Mouse (Mus musculus) hindbrain, embryonic 13.5 days (tissue): ENCODE measurements around the gene Sugt1. TPM values are rescaled to one million over a fixed set of nuclear protein-coding genes. Genes with fewer than 3 reads are reported as not detected.

Source experiments
- ATAC-seq: fragments of 200-750 bp; cut with Nextera tagmentation; 2 replicates; pipeline ENCODE4 v1.8.0; 2017; ENCODE audit warnings: moderate TSS enrichment; ENCODE audit not compliant: low FRiP score
- H3K27ac ChIP-seq: fragments of 300-500 bp; sonication (generic); 2 replicates; pipeline ENCODE4 v1.5.1; 2015; ENCODE audit warnings: inconsistent platforms, mild to moderate bottlenecking, moderate library complexity
- H3K27me3 ChIP-seq: fragments of 300-500 bp; sonication (generic); 2 replicates; pipeline ENCODE4 v1.6.1; 2015; ENCODE audit warnings: mild to moderate bottlenecking, inconsistent platforms
- H3K36me3 ChIP-seq: fragments of 300-500 bp; sonication (generic); 2 replicates; pipeline ENCODE4 v1.6.1; 2015; ENCODE audit warnings: mild to moderate bottlenecking, inconsistent platforms
- H3K4me1 ChIP-seq: fragments of 300-500 bp; sonication (generic); replicated peaks from 2 replicates; pipeline ENCODE4 v1.6.1; 2015; ENCODE audit warnings: inconsistent platforms
- H3K4me2 ChIP-seq: fragments of 300-500 bp; sonication (generic); 2 replicates; pipeline ENCODE4 v1.6.1; 2015; ENCODE audit warnings: inconsistent platforms, mild to moderate bottlenecking, moderate library complexity
- H3K4me3 ChIP-seq: fragments of 300-500 bp; sonication (generic); 2 replicates; pipeline ENCODE4 v1.5.1; 2015; ENCODE audit warnings: mild to moderate bottlenecking, inconsistent platforms
- H3K9ac ChIP-seq: fragments of 300-500 bp; sonication (generic); 2 replicates; pipeline ENCODE4 v1.6.1; 2015; ENCODE audit warnings: mild to moderate bottlenecking, inconsistent platforms
- H3K9me3 ChIP-seq: fragments of 300-500 bp; sonication (generic); 2 replicates; pipeline ENCODE4 v1.6.1; 2016; ENCODE audit warnings: inconsistent platforms
- WGBS: fragments of 180-500 bp; shearing (Covaris S2); methylation state at CpG from one replicate; pipeline ENCODE4 v1.1.7; 2015; 5-methylcytosine and 5-hydroxymethylcytosine counted together
- polyA plus RNA-seq: library from polyadenylated mRNA; unstranded; fragments of >200 nt; fragmentation: Nextera tagmentation; extraction: Ambion mirVana; gene quantifications from 2 replicates; pipeline ENCODE4 v1.2.1, GENCODE M21; 2015

Gene Sugt1
- polyA plus RNA-seq, 1 experiment from 2014 or later, result 124 TPM

GRCm38 (mm10) chr14:79586499-79587138 lies 872 bp upstream of the Sugt1 start:
- Histone ChIP-seq H3K27me3 (no peaks in the 10 kb centered on the region), H3K27ac (peak overlapping the region; percentile 97), H3K4me2 (peak overlapping the region; percentile 84), H3K36me3 (peaks cover 4% of the 10 kb centered on the region; the same call in 1 of the 2 replicates), H3K9ac (peak overlapping the region; percentile 83), H3K9me3 (no peaks in the 10 kb centered on the region), H3K4me1 (peaks cover 26% of the 10 kb centered on the region), H3K4me3 (peak overlapping the region; percentile 70)
- WGBS, result 37% methylated on average over 16 of the region's 16 CpGs
- no peak for ATAC-seq

- Histone ChIP-seq H3K4me1 (peaks cover 26% of the 10 kb centered on the region), H3K27ac (peak overlapping the region; percentile 97), H3K4me2 (peak overlapping the region; percentile 84), H3K36me3 (peaks cover 7% of the 10 kb centered on the region; the same call in 1 of the 2 replicates), H3K9ac (peak overlapping the region; percentile 83), H3K27me3 (no peaks in the 10 kb centered on the region), H3K9me3 (no peaks in the 10 kb centered on the region), H3K4me3 (peak overlapping the region; percentile 70)
- peak; percentile 47 for ATAC-seq
- 2% methylated on average over 9 of the region's 9 CpGs for WGBS
These were observed 350 bp downstream of the Sugt1 start for GRCm38 (mm10) chr14:79587852-79588229.

- Histone ChIP-seq H3K27ac (no peak overlapping the region), H3K9me3 (no peaks in the 10 kb centered on the region), H3K36me3 (peaks cover 7% of the 10 kb centered on the region; the same call in 1 of the 2 replicates), H3K9ac (peak overlapping the region; percentile 83), H3K4me3 (peak overlapping the region; percentile 70), H3K4me2 (peak overlapping the region; percentile 84), H3K27me3 (no peaks in the 10 kb centered on the region), H3K4me1 (peaks cover 26% of the 10 kb centered on the region)
- ATAC-seq, result no peak
- 89% methylated on average over 9 of the region's 9 CpGs for WGBS
These were observed 1.1 kb downstream of the Sugt1 start for GRCm38 (mm10) chr14:79588534-79588951.

GRCm38 (mm10) chr14:79589401-79589800 lies 1.9 kb downstream of the Sugt1 start:
- no peak overlapping the region for H3K27ac ChIP-seq
- no peak overlapping the region for H3K9ac ChIP-seq
- H3K36me3 ChIP-seq, result peaks cover 7% of the 10 kb centered on the region; the same call in 1 of the 2 replicates
- H3K27me3 ChIP-seq, result no peaks in the 10 kb centered on the region
- 87% methylated on average over 6 of the region's 6 CpGs for WGBS
- no peak for ATAC-seq
- peaks cover 26% of the 10 kb centered on the region for H3K4me1 ChIP-seq
- H3K9me3 ChIP-seq, result no peaks in the 10 kb centered on the region
- H3K4me3 ChIP-seq, result no peak overlapping the region
- peak overlapping the region; percentile 84 for H3K4me2 ChIP-seq

- 96% methylated on average over 8 of the region's 8 CpGs for WGBS
These were observed 3.4 kb downstream of the Sugt1 start for GRCm38 (mm10) chr14:79590916-79591315.

GRCm38 (mm10) chr14:79591611-79592010 lies 4.1 kb downstream of the Sugt1 start:
- no peak overlapping the region for H3K4me3 ChIP-seq
- peaks cover 23% of the 10 kb centered on the region for H3K4me1 ChIP-seq
- no peaks in the 10 kb centered on the region for H3K9me3 ChIP-seq
- no peak overlapping the region for H3K9ac ChIP-seq
- WGBS, result 87% methylated on average over 2 of the region's 2 CpGs
- H3K4me2 ChIP-seq, result no peak overlapping the region
- no peaks in the 10 kb centered on the region for H3K27me3 ChIP-seq
- peaks cover 21% of the 10 kb centered on the region for H3K36me3 ChIP-seq
- no peak for ATAC-seq
- H3K27ac ChIP-seq, result no peak overlapping the region

More at GRCm38 (mm10) chr14:79590916-79591315, 3.4 kb downstream of the Sugt1 start:
- no peak overlapping the region for H3K9ac ChIP-seq
- no peaks in the 10 kb centered on the region for H3K27me3 ChIP-seq
- H3K4me2 ChIP-seq, result no peak overlapping the region
- no peaks in the 10 kb centered on the region for H3K9me3 ChIP-seq
- no peak overlapping the region for H3K27ac ChIP-seq
- H3K36me3 ChIP-seq, result peaks cover 14% of the 10 kb centered on the region
- no peak overlapping the region for H3K4me3 ChIP-seq
- no peak for ATAC-seq
- H3K4me1 ChIP-seq, result peaks cover 26% of the 10 kb centered on the region

- WGBS, result 93% methylated on average over 5 of the region's 5 CpGs
- no peaks in the 10 kb centered on the region for H3K9me3 ChIP-seq
- no peak overlapping the region for H3K27ac ChIP-seq
- H3K4me2 ChIP-seq, result no peak overlapping the region
- no peak overlapping the region for H3K9ac ChIP-seq
- ATAC-seq, result no peak
- peaks cover 40% of the 10 kb centered on the region for H3K36me3 ChIP-seq
- H3K27me3 ChIP-seq, result no peaks in the 10 kb centered on the region
- peaks cover 9% of the 10 kb centered on the region for H3K4me1 ChIP-seq
- no peak overlapping the region for H3K4me3 ChIP-seq
These were observed 6.6 kb downstream of the Sugt1 start for GRCm38 (mm10) chr14:79594069-79594468.

GRCm38 (mm10) chr14:79596602-79597001 lies 9.1 kb downstream of the Sugt1 start:
- WGBS, result 84% methylated on average over 4 of the region's 4 CpGs
- H3K9ac ChIP-seq, result no peak overlapping the region
- no peak overlapping the region for H3K4me2 ChIP-seq
- H3K27me3 ChIP-seq, result no peaks in the 10 kb centered on the region
- H3K4me1 ChIP-seq, result no peaks in the 10 kb centered on the region
- no peak overlapping the region for H3K4me3 ChIP-seq
- no peaks in the 10 kb centered on the region for H3K9me3 ChIP-seq
- ATAC-seq, result no peak
- H3K27ac ChIP-seq, result no peak overlapping the region
- H3K36me3 ChIP-seq, result peaks cover 60% of the 10 kb centered on the region

- no peaks in the 10 kb centered on the region for H3K27me3 ChIP-seq
- no peaks in the 10 kb centered on the region for H3K4me1 ChIP-seq
- no peak overlapping the region for H3K9ac ChIP-seq
- no peak for ATAC-seq
- H3K36me3 ChIP-seq, result peaks cover 78% of the 10 kb centered on the region
- H3K4me3 ChIP-seq, result no peak overlapping the region
- H3K27ac ChIP-seq, result no peak overlapping the region
- no peak overlapping the region for H3K4me2 ChIP-seq
- 84% methylated on average over 2 of the region's 2 CpGs for WGBS
- no peaks in the 10 kb centered on the region for H3K9me3 ChIP-seq
These were observed 18.4 kb downstream of the Sugt1 start for GRCm38 (mm10) chr14:79605881-79606280.

- 96% methylated on average over 6 of the region's 6 CpGs for WGBS
- Histone ChIP-seq H3K27ac (no peak overlapping the region), H3K36me3 (peaks cover 80% of the 10 kb centered on the region), H3K27me3 (no peaks in the 10 kb centered on the region), H3K9ac (no peak overlapping the region), H3K4me1 (no peaks in the 10 kb centered on the region), H3K4me3 (no peak overlapping the region), H3K9me3 (no peaks in the 10 kb centered on the region), H3K4me2 (no peak overlapping the region)
- ATAC-seq, result no peak
These were observed 18.9 kb downstream of the Sugt1 start for GRCm38 (mm10) chr14:79606392-79606791.

GRCm38 (mm10) chr14:79606867-79607266 lies 19.4 kb downstream of the Sugt1 start:
- 93% methylated on average over 3 of the region's 3 CpGs for WGBS
- H3K27me3 ChIP-seq, result no peaks in the 10 kb centered on the region
- no peak for ATAC-seq
- no peak overlapping the region for H3K27ac ChIP-seq
- no peak overlapping the region for H3K4me2 ChIP-seq
- H3K4me3 ChIP-seq, result no peak overlapping the region
- H3K9ac ChIP-seq, result no peak overlapping the region
- H3K4me1 ChIP-seq, result no peaks in the 10 kb centered on the region
- H3K9me3 ChIP-seq, result no peaks in the 10 kb centered on the region
- peaks cover 79% of the 10 kb centered on the region for H3K36me3 ChIP-seq

GRCm38 (mm10) chr14:79607352-79607751 lies 19.9 kb downstream of the Sugt1 start:
- Histone ChIP-seq H3K4me3 (no peak overlapping the region), H3K9ac (no peak overlapping the region), H3K4me1 (no peaks in the 10 kb centered on the region), H3K4me2 (no peak overlapping the region), H3K36me3 (peaks cover 79% of the 10 kb centered on the region), H3K27me3 (no peaks in the 10 kb centered on the region), H3K27ac (no peak overlapping the region), H3K9me3 (no peaks in the 10 kb centered on the region)
- no peak for ATAC-seq
- WGBS, result 96% methylated on average over 4 of the region's 4 CpGs

- H3K4me1 ChIP-seq, result no peaks in the 10 kb centered on the region
- WGBS, result 95% methylated on average over 6 of the region's 6 CpGs
- no peaks in the 10 kb centered on the region for H3K27me3 ChIP-seq
- no peak overlapping the region for H3K4me3 ChIP-seq
- H3K27ac ChIP-seq, result no peak overlapping the region
- H3K9me3 ChIP-seq, result no peaks in the 10 kb centered on the region
- H3K4me2 ChIP-seq, result no peak overlapping the region
- no peak overlapping the region for H3K9ac ChIP-seq
- peaks cover 81% of the 10 kb centered on the region for H3K36me3 ChIP-seq
- ATAC-seq, result no peak
These were observed 20.8 kb downstream of the Sugt1 start for GRCm38 (mm10) chr14:79608286-79608685.
